ENCODE assay signal across 11 mouse cellular contexts in the genomic region with DNA sequence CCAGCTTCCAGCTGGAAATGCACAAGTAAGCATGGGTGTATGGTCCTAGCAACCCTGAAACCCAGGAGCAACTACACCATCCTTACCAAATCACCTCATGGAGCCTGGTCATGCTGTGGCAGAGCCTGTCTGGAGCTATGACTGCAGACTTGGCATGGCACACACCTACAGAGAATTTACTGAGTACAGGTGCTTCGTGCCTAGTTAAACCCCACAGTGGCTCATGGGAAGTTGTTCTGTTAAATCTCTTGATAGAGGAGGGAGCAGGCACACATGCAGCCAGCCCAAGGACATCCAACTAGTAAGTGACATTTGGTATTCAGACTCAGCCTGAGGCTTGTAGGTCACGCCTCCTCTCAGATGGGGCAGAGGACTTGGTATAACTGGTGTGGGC. TPM values are rescaled to one million over a fixed set of nuclear protein-coding genes. Genes with fewer than 3 reads are reported as not detected.
DNase-seq lines count a peak whose midpoint lies in the region; ATAC-seq and TF ChIP-seq lines count a peak whose summit lies in the region.
"Had no signal": no experiment of that assay in that cellular context is flagged by ENCODE, and none has a peak within 500 bp of the region (broad histone marks: within the 10 kb centered on the region; RNA-seq: fewer than 3 reads in every experiment).

No protein-coding gene starts in this region.

- no peaks in the 10 kb centered on the region for H3K9me3 ChIP-seq in midbrain, embryonic 10.5 days (replicated peaks)
- H3K9me3 ChIP-seq in midbrain, embryonic 11.5 days (ENCODE audit: control insufficient read depth, low read length) = no peaks in the 10 kb centered on the region
- H3K9me3 ChIP-seq in forebrain, embryonic 14.5 days (replicated peaks; ENCODE audit: control insufficient read depth, low read length) = no peaks in the 10 kb centered on the region
- H3K9me3 ChIP-seq in midbrain, embryonic 16.5 days (replicated peaks; ENCODE audit: control insufficient read depth, low read length, poor library complexity, severe bottlenecking) = no peaks in the 10 kb centered on the region
- H3K9me3 ChIP-seq: heart, embryonic 10.5 days; liver, embryonic 15.5 days; megakaryocyte, embryonic 14.5 days had no signal

- H3K4me3 ChIP-seq in gastrocnemius, adult 2 months = no peak overlapping the region
- H3K4me3 ChIP-seq in midbrain, embryonic 10.5 days = no peak overlapping the region
- H3K4me3 ChIP-seq in midbrain, embryonic 11.5 days (ENCODE audit: low read depth, low read length) = no peak overlapping the region
- H3K4me3 ChIP-seq in forebrain, embryonic 14.5 days (ENCODE audit: low read depth, low read length) = no peak overlapping the region
- H3K4me3 ChIP-seq in midbrain, embryonic 16.5 days (ENCODE audit: low read depth, low read length) = no peak overlapping the region
- H3K4me3 ChIP-seq: heart, embryonic 10.5 days; liver, embryonic 15.5 days had no signal

- no peak overlapping the region for H3K9ac ChIP-seq in midbrain, embryonic 11.5 days (ENCODE audit: low read length)
- 0 out of 2 replicates have a peak overlapping the region, but pooled peaks have one; percentile 25 for H3K9ac ChIP-seq in forebrain, embryonic 14.5 days (ENCODE audit: low read length)
- H3K9ac ChIP-seq in midbrain, embryonic 16.5 days (ENCODE audit: low read depth, low read length) = no peak overlapping the region
- H3K9ac ChIP-seq: liver, embryonic 15.5 days had no signal

- H3K27ac ChIP-seq in gastrocnemius, adult 2 months = peak overlapping the region; percentile 39; the same call in 1 of the 2 replicates
- H3K27ac ChIP-seq in midbrain, embryonic 10.5 days (replicated peaks) = 0 out of 2 replicates have a peak overlapping the region, but pooled peaks have one; percentile 30
- H3K27ac ChIP-seq in midbrain, embryonic 11.5 days (ENCODE audit: low read depth, low read length) = no peak overlapping the region
- H3K27ac ChIP-seq in forebrain, embryonic 14.5 days (ENCODE audit: low read depth, low read length) = peak overlapping the region; percentile 63; the same call in 1 of the 2 replicates
- peak overlapping the region; percentile 20; the same call in 1 of the 2 replicates for H3K27ac ChIP-seq in midbrain, embryonic 16.5 days (ENCODE audit: low read length)
- H3K27ac ChIP-seq: heart, embryonic 10.5 days; liver, embryonic 15.5 days had no signal

- intact Hi-C loops in gastrocnemius, adult 2 months (cut with DNase I) = no loop called here

- DNase-seq in gastrocnemius, adult 2 months = no peak
- no peak for DNase-seq in gastrocnemius, postnatal 4 days (ENCODE audit: low spot score in 2 of 2)
- no peak for DNase-seq in midbrain, embryonic 10.5 days (ENCODE audit: low spot score)
- no peak for DNase-seq in midbrain, embryonic 11.5 days (ENCODE audit: low spot score, missing footprints)
- no peak for DNase-seq in forebrain, embryonic 14.5 days (ENCODE audit: low spot score)
- DNase-seq in frontal cortex, adult 2 months (ENCODE audit: extremely low spot score in 1 of 2, low spot score in 1 of 2) = no peak
- DNase-seq in adipocyte (ENCODE audit: low spot score) = no peak

- no peaks in the 10 kb centered on the region for H3K27me3 ChIP-seq in midbrain, embryonic 10.5 days (ENCODE audit: low read depth, poor library complexity, severe bottlenecking)
- H3K27me3 ChIP-seq in midbrain, embryonic 11.5 days (ENCODE audit: control insufficient read depth, insufficient read depth, low read length) = no peaks in the 10 kb centered on the region
- H3K27me3 ChIP-seq in forebrain, embryonic 14.5 days (replicated peaks; ENCODE audit: control insufficient read depth, insufficient read depth, low read length) = no peaks in the 10 kb centered on the region
- no peaks in the 10 kb centered on the region for H3K27me3 ChIP-seq in midbrain, embryonic 16.5 days (ENCODE audit: control insufficient read depth, insufficient read depth, low read depth, low read length)
- H3K27me3 ChIP-seq: liver, embryonic 15.5 days had no signal

- no peak for ATAC-seq in midbrain, embryonic 11.5 days (ENCODE audit: low FRiP score)
- ATAC-seq in forebrain, embryonic 14.5 days = 0 out of 2 replicates have a peak, but pooled peaks have one; percentile 1
- ATAC-seq in midbrain, embryonic 16.5 days = no peak

- H3K36me3 ChIP-seq in midbrain, embryonic 10.5 days = peaks cover 97% of the 10 kb centered on the region
- H3K36me3 ChIP-seq in midbrain, embryonic 11.5 days (ENCODE audit: control insufficient read depth, insufficient read depth, low read length) = peaks cover 38% of the 10 kb centered on the region
- peaks cover 83% of the 10 kb centered on the region for H3K36me3 ChIP-seq in forebrain, embryonic 14.5 days (ENCODE audit: control insufficient read depth, insufficient read depth, low read length)
- peaks cover 35% of the 10 kb centered on the region for H3K36me3 ChIP-seq in midbrain, embryonic 16.5 days (ENCODE audit: control insufficient read depth, insufficient read depth, low read length)
- H3K36me3 ChIP-seq: liver, embryonic 15.5 days had no signal

- TF ChIP-seq CTCF in gastrocnemius, adult 2 months (IDR thresholded peaks at IDR 0.05) = no peak

- peaks cover 29% of the 10 kb centered on the region for H3K4me1 ChIP-seq in midbrain, embryonic 10.5 days
- peaks cover 7% of the 10 kb centered on the region for H3K4me1 ChIP-seq in midbrain, embryonic 11.5 days (ENCODE audit: control insufficient read depth, insufficient read depth, low read length)
- peaks cover 47% of the 10 kb centered on the region for H3K4me1 ChIP-seq in forebrain, embryonic 14.5 days (ENCODE audit: control insufficient read depth, insufficient read depth, low read length)
- H3K4me1 ChIP-seq in midbrain, embryonic 16.5 days (ENCODE audit: control insufficient read depth, insufficient read depth, low read length) = peaks cover 46% of the 10 kb centered on the region

- H3K4me2 ChIP-seq in midbrain, embryonic 11.5 days = no peak overlapping the region
- H3K4me2 ChIP-seq in forebrain, embryonic 14.5 days (ENCODE audit: low read length) = no peak overlapping the region
- 0 out of 2 replicates have a peak overlapping the region, but pooled peaks have one; percentile 1 for H3K4me2 ChIP-seq in midbrain, embryonic 16.5 days (ENCODE audit: low read length)
- H3K4me2 ChIP-seq: liver, embryonic 15.5 days had no signal

- WGBS in midbrain, embryonic 10.5 days = 84% methylated on average over 2 of the region's 2 CpGs
- 87% methylated on average over 2 of the region's 2 CpGs for WGBS in midbrain, embryonic 11.5 days
- WGBS in forebrain, embryonic 14.5 days = 83% methylated on average over 2 of the region's 2 CpGs
- WGBS in midbrain, embryonic 16.5 days = 69% methylated on average over 2 of the region's 2 CpGs

RNA-seq across cellular contexts. Expression of gene Sbk1, which starts 15.7 kb away (rescaled TPM):
- 10 to 100 TPM; 13.6 to 21.9 TPM for total RNA-seq in gastrocnemius, adult 2 months (2021)
- total RNA-seq in gastrocnemius, postnatal 4 days (2021) = 10 to 100 TPM; 38.4 to 43.0 TPM
- polyA plus RNA-seq in midbrain, embryonic 10.5 days (2016; fragmentation: Nextera tagmentation; extraction: Ambion mirVana) = 91.5 and 129 TPM in 2 replicates
- polyA plus RNA-seq in midbrain, embryonic 11.5 days (2014; fragmentation: Nextera tagmentation; extraction: Ambion mirVana) = 133 and 162 TPM in 2 replicates
- polyA plus RNA-seq in forebrain, embryonic 14.5 days (2014; fragmentation: Nextera tagmentation; extraction: Ambion mirVana) = 289 and 315 TPM in 2 replicates
- polyA plus RNA-seq in midbrain, embryonic 16.5 days (2015; fragmentation: Nextera tagmentation; extraction: Ambion mirVana) = 233 and 251 TPM in 2 replicates
- polyA plus RNA-seq in frontal cortex, adult 2 months (2012; rRNA removed) = 54.4 and 56.0 TPM in 2 replicates
